Mouse (Mus musculus): ENCODE data around the gene Glb1l. TPM values are rescaled to one million over a fixed set of nuclear protein-coding genes. Genes with fewer than 3 reads are reported as not detected.

The Glb1l gene
- polyA plus RNA-seq, 1 experiment: 0.47 TPM

DNA sequence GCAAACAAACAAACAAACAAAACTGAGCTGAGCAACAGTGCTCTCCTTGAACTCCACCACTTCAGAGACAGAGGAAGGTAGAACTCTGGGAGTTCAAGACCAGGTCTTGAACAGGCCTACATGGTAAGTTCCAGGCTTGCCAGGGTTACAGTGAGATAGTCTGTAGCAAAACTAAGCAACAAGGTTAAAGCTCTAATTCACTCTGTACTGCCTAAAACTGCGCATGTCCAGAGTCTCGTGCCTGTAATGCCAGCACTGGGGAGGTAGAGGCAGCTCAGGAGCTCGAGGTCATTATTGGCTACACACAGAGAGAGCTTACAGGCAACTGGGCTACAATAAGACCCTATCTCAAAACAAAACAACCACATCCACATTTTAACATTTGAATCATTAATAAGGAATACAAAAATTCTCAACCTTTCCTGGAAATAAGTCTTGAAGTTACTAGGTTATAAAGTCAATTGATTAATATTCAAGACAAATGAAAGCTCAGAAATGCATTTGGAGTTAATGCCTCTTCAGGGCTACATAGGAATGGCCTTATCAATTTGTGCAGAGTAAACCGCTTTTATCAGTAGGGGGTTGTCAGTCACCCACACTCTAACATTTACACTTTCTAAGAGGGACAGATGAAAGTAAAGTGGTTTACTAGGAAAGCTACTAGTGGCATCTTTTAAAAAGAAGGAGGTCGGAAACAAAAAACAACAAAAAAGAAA, 50.9 kb downstream of the Glb1l start:
- Histone ChIP-seq H3K4me1 (peaks cover 16% of the 10 kb centered on the region), H3K36me3 (replicated peaks; ENCODE audit: low read length) (no peaks in the 10 kb centered on the region), H3K27me3 (replicated peaks) (no peaks in the 10 kb centered on the region), H3K9me3 (peaks cover 6% of the 10 kb centered on the region), H3K4me3 (replicated peaks) (no peak overlapping the region)
- TF ChIP-seq FLI1 (IDR thresholded peaks at IDR 0.05; ENCODE audit: low read length) (no peak), GATA1 (IDR thresholded peaks at IDR 0.05; ENCODE audit: borderline replicate concordance, low read length) (no peak)

DNA sequence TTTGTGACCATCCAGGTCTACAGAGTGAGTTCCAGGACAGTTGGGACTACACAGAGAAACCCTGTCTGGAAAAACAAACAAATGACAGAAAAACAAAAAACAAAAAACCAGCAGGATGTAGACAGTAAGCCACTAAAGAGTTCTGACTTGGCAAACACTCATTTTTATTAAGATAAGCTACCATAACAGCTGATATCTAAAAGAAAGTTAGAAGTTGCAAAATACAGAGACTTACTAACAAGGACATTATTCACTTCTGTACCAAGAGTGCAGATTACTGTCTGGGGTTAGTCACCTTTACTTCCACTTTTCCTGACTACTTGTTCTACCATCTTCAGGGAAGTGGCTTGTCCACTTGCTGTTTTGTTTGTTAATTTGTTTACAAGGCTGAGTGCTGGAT, 51.6 kb downstream of the Glb1l start:
- Histone ChIP-seq H3K36me3 (replicated peaks; ENCODE audit: low read length) (no peaks in the 10 kb centered on the region), H3K27me3 (replicated peaks) (no peaks in the 10 kb centered on the region), H3K4me3 (replicated peaks) (no peak overlapping the region), H3K9me3 (peaks cover 6% of the 10 kb centered on the region), H3K4me1 (peaks cover 22% of the 10 kb centered on the region)
- TF ChIP-seq GATA1 (IDR thresholded peaks at IDR 0.05; ENCODE audit: borderline replicate concordance, low read length): no peak
- TF ChIP-seq FLI1 (IDR thresholded peaks at IDR 0.05; ENCODE audit: low read length): no peak

DNA sequence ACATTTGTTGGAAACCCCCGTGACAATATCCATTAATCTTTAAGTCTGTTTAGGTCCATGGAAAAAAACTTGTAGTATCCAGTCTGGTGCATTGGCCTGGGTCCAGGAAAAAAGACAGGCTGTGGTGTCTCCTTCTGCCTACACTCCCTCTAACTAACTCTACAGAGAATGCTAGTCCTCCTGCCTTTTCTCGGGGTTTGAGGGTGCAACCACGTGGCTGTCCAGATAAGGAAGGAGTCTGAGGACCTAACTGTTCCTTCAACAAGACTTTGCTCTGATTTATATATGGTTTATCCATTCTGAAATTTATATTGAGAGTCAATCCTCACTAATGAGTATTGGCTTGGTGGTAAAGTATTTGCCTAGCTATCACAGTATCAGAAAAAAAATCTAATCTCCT, 54.8 kb downstream of the Glb1l start:
- TF ChIP-seq GATA1 (IDR thresholded peaks at IDR 0.05; ENCODE audit: borderline replicate concordance, low read length) (no peak), FLI1 (IDR thresholded peaks at IDR 0.05; ENCODE audit: low read length) (no peak)
- H3K4me1 ChIP-seq: peaks cover 22% of the 10 kb centered on the region
- H3K9me3 ChIP-seq: no peaks in the 10 kb centered on the region

DNA sequence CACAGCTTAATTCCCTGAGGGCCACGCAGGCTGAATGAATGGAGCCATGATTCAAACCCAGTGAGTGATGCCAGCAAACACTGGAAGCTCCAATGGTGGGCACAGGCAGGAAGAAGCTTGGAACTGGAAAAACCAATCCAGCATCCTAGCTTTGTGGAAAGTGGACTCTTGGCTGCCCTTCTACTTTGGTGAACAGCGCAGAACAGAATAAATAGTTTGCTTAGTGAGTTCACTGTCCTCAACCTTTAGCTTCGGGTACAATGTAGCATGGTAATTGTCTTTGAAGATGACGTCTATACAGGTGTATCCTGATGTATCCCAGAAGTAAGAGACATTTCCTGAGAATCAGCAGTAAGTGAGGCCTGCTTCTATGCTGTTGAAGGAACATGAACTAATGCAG, 61.9 kb downstream of the Glb1l start:
- Histone ChIP-seq H3K27me3 (replicated peaks) (no peaks in the 10 kb centered on the region), H3K9me3 (no peaks in the 10 kb centered on the region), H3K4me1 (peaks cover 20% of the 10 kb centered on the region), H3K4me3 (replicated peaks) (no peak overlapping the region), H3K36me3 (replicated peaks; ENCODE audit: low read length) (peaks cover 65% of the 10 kb centered on the region)
- TF ChIP-seq FLI1 (IDR thresholded peaks at IDR 0.05; ENCODE audit: low read length) (no peak), GATA1 (IDR thresholded peaks at IDR 0.05; ENCODE audit: borderline replicate concordance, low read length) (no peak)

More for the DNA sequence above, 54.8 kb downstream of the Glb1l start:
- H3K36me3 ChIP-seq (replicated peaks; ENCODE audit: low read length): no peaks in the 10 kb centered on the region
- H3K27me3 ChIP-seq (replicated peaks): no peaks in the 10 kb centered on the region
- no peak overlapping the region for H3K4me3 ChIP-seq (replicated peaks)

Other genes with a start within 250 kb of the Glb1l start
- gene Nhej1, start 85.6 kb downstream of the Glb1l start, polyA plus RNA-seq (2012; ENCODE audit: insufficient read depth, low replicate concordance): 0.66 TPM in 1 of 2 replicates, not detected in the other
- not detected in 2 replicates for gene Slc23a3, start 76.9 kb downstream of the Glb1l start, polyA plus RNA-seq (2012; ENCODE audit: insufficient read depth, low replicate concordance)
- gene Cnppd1, start 68.1 kb downstream of the Glb1l start, polyA plus RNA-seq (2012; ENCODE audit: insufficient read depth, low replicate concordance): 34.3 and 35.1 TPM in 2 replicates
- 42.4 and 48.9 TPM in 2 replicates for gene Retreg2, start 68.0 kb downstream of the Glb1l start, polyA plus RNA-seq (2012; ENCODE audit: insufficient read depth, low replicate concordance)
- gene Zfand2b, start 42.2 kb downstream of the Glb1l start, polyA plus RNA-seq (2012; ENCODE audit: insufficient read depth, low replicate concordance): 20.4 and 28.1 TPM in 2 replicates
- gene Abcb6, start 30.4 kb downstream of the Glb1l start, polyA plus RNA-seq (2012; ENCODE audit: insufficient read depth, low replicate concordance): 6.4 and 12.6 TPM in 2 replicates
- 0.68 and 8.0 TPM in 2 replicates for gene Ankzf1, start 18.7 kb downstream of the Glb1l start, polyA plus RNA-seq (2012; ENCODE audit: insufficient read depth, low replicate concordance)
- gene Atg9a, start 18.6 kb downstream of the Glb1l start, polyA plus RNA-seq (2012; ENCODE audit: insufficient read depth, low replicate concordance): 58.1 and 99.4 TPM in 2 replicates
- gene Stk16, start within 50 bp of the Glb1l start, polyA plus RNA-seq (2012; ENCODE audit: insufficient read depth, low replicate concordance): 195 and 221 TPM in 2 replicates
- 283 and 585 TPM in 2 replicates for gene Tuba4a, start 9.1 kb upstream of the Glb1l start, polyA plus RNA-seq (2012; ENCODE audit: insufficient read depth, low replicate concordance)
- not detected in 2 replicates for gene A630095N17Rik, start 21.3 kb upstream of the Glb1l start, polyA plus RNA-seq (2012; ENCODE audit: insufficient read depth, low replicate concordance)
- 97.0 and 100 TPM in 2 replicates for gene Dnajb2, start 25.6 kb upstream of the Glb1l start, polyA plus RNA-seq (2012; ENCODE audit: insufficient read depth, low replicate concordance)
- 12.4 and 22.6 TPM in 2 replicates for gene Ptprn, start 53.7 kb upstream of the Glb1l start, polyA plus RNA-seq (2012; ENCODE audit: insufficient read depth, low replicate concordance)
- gene Resp18, start 67.6 kb upstream of the Glb1l start, polyA plus RNA-seq (2012; ENCODE audit: insufficient read depth, low replicate concordance): 0.26 TPM in 1 of 2 replicates, not detected in the other
- 165 and 178 TPM in 2 replicates for gene Dnpep, start 107.2 kb upstream of the Glb1l start, polyA plus RNA-seq (2012; ENCODE audit: insufficient read depth, low replicate concordance)
- gene Des, start 149.5 kb upstream of the Glb1l start, polyA plus RNA-seq (2012; ENCODE audit: insufficient read depth, low replicate concordance): 0.11 TPM in 1 of 2 replicates, not detected in the other
- gene Speg, start 164.5 kb upstream of the Glb1l start, polyA plus RNA-seq (2012; ENCODE audit: insufficient read depth, low replicate concordance): 48.7 TPM in 1 of 2 replicates, not detected in the other
- 234 and 693 TPM in 2 replicates for gene Gmppa, start 225.1 kb upstream of the Glb1l start, polyA plus RNA-seq (2012; ENCODE audit: insufficient read depth, low replicate concordance)
- gene Asic4, start 239.6 kb upstream of the Glb1l start, polyA plus RNA-seq (2012; ENCODE audit: insufficient read depth, low replicate concordance): 0.13 TPM in 1 of 2 replicates, not detected in the other

Measured in megakaryocyte, embryonic 14.5 days (primary cell).